Mouse (Mus musculus) layer of hippocampus, adult 11-12 months (tissue): ENCODE measurements at regions not wholly inside any gene's neighbourhood (a gene's known extent, or its start where the extent isn't known, plus 50 kb on each side); places are given as distances from the start of the nearest gene placed in this dataset.

Experiments used
- DNase-seq: peaks from one replicate; pipeline ENCODE4 v3.0.0; 2022; ENCODE audit warnings: low spot score

DNA sequence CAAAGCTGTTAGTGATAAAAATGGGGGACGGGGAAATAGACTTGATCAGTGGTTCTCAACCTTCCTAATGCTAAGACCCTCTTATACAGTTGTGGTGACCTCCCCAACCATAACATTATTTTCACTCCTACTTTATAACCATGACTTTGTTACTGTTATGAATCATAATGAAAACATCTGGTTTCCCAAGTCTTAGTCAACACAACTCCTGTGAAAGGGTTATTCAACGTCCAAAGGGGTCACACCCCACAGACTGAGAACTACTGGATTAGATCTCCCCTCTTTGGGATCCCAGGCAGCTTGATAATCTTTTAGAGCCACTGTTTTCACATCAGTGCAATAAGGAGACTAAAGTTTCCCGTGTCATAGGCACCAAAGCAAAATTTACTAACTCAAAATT lies 141.1 kb upstream of the Fndc3a start:
- no peak for DNase-seq

DNA sequence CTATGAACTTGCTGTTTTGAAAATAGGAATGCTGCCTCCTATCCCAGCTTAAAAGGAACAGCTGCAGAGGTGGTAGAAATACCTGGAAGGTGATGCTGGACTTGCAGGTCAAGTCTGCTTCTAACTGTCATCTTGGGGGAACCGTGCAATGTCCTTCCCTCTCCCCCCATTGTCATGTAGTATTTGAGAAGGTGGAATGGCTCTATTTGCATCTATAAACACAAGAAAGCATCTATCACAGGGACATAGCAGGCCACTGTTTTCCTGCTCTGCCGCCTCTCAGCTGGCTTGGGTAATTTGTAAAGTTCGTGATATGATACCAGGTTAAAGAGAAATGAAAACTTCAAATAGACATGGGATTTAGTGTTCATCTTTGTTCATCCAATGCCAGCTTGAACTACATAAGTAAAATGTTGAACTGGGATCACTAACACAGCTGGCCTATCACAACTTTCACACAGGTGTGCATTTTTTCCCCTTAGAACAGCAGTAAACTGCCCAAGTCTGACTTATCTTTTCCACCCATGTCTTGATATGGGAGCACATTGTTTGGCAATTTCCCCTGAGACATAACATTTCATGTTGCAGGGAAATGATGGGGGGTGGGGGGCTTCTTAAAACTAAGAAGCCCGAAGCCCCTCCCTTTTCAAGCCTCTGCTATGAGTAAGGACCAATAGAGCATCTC lies 138.6 kb upstream of the Fndc3a start:
- DNase-seq: no peak

DNA sequence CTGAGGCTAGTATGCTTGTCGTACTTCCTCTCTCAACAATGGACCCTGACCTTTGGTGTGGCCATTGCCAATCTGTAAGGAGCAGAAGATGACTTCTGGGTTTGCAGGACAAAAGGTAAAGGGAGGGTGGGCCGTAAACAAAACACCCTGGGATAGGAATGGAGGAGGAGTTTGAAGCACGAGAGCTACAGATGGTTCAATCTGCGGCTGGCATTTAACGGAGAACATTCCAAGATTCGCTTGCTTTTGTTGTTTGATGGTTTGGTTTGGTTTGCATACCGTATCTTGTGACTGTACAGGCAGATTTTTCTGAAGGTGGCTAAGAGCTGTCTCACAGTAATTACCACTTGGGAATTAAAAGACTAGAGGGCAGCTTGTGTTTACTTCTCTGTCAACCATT lies 137.7 kb upstream of the Fndc3a start:
- DNase-seq: no peak

DNA sequence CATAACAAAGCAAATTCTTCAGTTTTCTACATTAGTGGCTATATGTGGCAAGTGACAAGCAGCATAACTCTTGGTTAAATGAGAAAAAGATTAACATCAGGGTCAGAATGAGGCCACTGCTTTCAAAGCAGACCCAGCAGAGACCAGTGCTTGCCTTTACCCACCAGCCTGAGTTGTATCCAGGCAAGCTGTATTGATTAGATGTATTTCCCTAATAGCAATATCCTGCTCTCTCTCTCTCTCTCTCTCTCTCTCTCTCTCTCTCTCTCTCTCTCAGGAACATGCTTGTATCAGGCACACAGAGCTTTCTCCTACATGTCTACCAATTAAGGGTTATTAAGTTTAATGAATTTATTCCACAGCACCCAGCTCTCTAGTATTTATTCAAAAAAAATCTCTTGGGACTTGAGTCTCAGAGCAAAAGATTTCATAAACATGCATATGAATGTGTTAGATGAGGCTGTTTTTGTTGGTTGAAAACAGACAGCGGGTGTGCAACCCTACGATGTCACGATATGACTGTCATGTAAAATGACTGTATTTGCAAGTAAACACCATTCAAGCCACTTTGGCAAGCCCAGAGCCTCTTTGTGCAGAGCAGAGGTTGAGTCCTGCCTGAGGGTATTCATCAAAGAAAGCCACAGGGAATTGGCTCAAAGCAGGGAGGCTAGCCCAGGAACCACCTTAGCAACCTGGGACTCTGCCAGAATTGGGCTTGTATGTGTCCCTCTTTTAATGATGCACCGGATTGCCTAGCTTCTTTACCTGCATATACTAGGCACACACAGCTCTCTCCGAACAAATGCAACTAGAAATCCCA lies 136.0 kb upstream of the Fndc3a start:
- DNase-seq: no peak

DNA sequence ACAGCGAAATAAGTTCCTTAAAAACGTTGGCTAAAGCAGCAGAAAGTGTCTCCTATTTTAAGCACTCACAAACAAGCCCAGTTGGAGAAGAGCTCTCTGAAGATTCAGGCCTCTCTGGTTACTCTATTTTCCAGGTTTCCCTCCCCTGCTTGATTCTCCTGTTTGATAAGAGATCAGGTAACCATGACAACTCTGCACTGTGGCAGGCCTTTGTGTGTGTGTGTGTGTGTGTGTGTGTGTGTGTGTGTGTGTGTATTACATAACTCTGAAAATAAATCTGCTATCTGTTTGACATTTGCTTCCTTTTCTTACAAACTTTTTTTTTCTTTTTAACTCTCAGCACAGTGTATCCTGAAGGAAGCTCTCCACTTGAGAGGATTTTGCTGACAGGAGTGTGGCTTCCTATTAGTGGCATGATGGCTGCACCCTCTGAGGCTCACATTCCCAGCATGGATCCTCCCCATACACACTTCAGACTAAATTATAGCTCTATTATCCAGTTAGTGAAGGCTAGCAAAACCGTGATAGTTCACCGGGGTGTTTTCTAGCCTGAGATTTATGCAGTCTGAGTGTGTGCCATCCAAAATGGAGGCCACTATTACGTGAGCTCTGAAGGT lies 135.1 kb upstream of the Fndc3a start:
- peak; percentile 30 for DNase-seq

DNA sequence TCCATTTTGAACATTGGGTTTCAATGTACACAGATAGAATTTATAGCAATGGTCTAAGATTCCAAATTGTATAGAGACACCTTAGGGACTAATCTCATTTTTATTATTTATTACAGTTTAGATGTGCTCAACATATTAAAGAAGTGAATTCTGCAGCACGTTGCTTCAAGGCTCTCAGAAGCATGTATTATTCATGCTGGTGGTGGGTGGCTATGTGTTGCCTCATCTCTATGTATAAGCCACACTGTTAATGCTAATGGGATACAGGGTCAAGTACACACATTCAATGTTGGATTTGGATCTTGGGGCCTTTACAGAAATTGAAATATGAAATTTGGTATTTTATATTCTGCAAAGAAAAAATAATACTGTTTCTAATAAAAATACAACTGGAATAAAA lies 131.9 kb upstream of the Fndc3a start:
- no peak for DNase-seq

DNA sequence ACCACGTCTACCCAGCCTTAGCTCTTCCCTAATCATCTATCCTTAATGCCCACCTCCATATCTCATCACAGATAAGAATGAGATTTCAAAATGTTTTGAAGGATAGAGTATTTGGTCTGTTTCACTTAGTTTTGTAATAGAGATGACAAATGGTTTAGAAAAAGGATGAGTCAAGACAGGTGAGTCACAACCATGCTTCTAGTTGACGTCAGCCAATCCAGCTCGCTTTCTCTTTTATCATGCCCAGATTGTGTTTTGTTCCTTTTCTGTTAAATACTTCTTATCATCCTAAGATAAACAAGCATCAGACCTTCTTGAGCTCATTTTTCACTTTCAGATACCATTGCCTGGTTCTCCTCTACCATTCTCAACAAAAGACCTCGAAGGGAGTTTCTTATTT lies 125.4 kb upstream of the Fndc3a start:
- DNase-seq: no peak

DNA sequence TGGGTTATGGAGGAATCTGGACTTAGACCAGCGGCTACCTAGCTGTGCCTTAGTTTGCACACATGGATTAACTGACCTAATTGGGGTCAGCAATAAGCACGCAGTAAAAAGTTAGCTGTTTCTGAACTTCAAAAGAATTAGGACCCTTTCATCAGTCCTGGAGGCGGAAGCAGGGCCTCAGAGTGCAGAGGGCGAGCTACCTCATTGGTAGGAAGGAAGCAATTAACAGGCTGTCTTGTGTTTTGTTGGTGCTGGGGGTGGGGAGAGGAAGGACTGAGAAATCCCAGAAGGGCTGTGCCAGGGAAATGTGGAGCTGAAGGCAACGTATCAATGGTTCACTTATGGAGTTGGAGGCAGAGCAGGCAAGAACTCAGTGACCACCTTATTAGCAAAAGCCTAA lies 119.5 kb upstream of the Fndc3a start:
- DNase-seq: no peak

DNA sequence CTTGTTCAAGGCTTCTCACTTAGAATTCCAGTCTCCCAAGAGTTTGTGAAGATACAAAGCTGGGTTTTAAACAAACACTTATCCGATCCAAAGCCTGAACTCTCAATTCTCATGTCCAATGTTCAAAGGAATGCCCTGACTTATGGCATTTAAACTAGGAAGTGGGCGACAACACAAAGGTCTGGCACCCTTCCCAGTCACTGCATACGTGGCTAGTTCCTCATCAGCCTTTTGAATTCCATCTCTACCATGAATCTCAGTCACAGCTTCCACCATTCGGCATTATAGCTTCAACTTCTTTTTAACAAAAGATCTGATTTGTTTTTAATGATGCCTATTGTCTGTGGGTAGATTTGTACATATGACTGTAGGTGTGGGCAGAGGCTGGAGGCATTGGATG lies 115.7 kb upstream of the Fndc3a start:
- DNase-seq: no peak

DNA sequence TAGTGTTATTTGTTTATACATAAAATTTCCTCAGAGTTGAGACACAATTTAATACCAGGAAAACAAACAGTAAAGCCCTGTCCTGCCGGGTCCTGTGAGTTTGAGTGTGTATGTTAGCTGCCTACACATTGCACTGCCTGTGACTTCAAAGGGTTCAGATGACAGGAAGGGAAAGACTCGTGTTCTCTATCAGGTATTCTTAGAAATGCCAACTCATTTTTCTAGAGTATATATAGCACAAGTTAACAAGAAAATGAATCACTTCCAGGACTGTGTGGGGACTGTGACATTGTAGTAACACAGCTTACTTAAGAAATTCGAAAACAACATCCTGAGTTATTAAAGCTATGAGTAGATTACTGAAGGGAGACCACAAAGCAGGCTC lies 112.4 kb upstream of the Fndc3a start:
- DNase-seq: no peak

DNA sequence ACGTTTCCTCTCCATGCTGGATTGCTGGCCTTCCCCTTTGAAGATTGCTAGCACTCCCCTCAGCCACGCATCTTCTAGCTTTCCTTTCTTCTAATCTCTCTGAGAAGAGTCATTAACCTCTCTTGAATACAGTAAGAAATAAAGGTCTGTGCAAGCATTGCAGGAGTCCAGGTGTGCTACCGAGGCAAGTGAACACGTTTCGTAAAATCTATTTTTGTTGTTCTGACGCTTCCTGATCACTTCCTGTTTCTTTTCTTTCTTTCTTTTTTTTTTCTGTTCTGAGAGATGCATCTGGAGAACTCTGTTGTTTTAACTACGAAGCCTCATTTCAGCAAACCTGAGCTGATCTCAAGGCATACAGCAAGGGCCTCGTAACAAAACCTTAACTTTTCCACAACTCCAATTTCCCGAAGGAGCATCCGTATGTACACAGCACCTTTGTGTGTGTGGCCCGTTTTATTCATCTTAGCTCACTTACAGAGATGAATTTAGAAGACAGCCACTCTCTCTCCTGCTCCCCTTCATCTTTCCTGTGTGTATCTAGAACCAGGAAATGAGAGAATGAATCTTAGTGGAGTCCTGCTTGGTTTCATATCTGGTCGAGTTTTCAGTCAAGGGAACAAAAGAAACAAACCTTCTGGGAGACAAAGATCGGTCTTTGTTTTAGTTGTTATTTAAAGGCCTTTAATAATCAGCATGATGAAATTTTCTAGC lies 111.9 kb upstream of the Fndc3a start:
- DNase-seq: no peak

DNA sequence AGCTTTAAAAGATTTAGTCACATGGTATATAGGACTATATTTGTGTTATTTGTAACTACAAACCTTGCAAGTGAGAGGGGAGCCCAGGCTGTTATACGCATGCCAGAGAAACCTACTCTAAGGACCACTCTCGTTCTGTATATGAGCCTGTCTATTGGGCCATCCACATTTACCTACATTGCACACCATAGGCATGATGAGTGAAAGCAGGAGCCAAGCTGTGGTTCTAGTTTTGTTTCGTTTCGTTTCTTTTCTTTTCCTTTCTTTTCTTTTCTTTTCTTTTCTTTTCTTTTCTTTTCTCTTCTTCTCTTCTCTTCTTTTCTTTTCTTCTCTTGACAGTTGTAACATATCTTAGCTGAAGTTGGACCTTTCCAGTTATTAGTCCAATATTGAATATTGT lies 109.2 kb upstream of the Fndc3a start:
- no peak for DNase-seq

DNA sequence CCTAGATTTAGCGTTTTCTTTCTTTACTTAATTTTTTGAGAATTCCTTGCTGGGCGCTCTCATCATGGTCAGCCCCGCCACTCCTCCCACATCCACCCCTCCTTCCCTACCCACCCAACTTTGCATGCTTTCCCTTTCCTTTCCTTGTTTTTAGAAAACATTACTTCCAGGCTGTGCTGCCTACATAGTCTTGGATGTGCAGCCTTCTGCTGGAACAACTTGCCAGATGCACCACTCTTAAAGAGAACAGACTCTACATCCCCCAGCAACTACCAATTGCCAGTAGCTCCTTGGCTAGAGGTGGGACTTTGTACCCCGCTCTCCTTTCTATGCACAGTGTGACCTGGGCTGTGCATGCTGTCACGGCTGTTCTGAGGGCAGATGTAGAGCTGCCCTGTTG lies 108.0 kb upstream of the Fndc3a start:
- DNase-seq: no peak

DNA sequence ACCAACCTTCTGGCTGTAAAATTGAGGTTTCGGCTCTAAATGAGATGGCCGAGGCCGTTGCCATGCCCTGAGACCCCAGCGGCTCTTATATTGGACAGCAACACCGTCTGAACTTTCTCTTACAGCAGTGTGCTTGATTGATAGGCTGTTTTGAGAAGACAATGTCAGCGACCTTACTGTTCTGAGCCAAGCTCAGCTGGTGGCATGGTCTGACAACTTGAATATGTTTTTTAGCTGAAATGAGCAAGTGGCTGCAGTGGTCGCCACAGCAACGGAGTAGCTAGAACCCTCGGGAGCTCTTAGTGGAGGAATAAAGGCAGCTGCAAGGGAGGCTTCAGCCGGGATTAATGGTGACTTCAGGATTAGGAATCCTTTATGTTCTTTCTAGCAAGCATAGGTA lies 107.0 kb upstream of the Fndc3a start:
- DNase-seq: peak; percentile 7

DNA sequence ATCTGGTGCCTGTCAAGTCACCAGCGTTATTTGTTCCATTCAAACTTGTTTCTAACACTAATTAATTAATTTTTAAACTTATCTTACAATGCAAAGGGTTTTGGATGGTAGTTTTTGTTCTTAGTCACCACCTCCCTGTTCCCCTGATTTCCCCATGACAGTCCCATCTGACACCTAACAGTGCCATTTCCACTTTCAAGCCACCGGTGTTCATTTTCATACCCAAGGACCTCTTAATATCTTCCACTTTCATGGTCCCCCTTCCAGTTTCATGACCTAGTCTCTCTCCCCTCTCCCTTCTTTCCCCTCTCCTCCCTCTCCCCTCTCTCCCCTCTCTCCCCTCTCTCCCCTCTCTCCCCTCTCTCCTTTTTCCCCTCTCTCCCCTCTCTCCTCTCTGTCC lies 99.3 kb upstream of the Fndc3a start:
- no peak for DNase-seq

DNA sequence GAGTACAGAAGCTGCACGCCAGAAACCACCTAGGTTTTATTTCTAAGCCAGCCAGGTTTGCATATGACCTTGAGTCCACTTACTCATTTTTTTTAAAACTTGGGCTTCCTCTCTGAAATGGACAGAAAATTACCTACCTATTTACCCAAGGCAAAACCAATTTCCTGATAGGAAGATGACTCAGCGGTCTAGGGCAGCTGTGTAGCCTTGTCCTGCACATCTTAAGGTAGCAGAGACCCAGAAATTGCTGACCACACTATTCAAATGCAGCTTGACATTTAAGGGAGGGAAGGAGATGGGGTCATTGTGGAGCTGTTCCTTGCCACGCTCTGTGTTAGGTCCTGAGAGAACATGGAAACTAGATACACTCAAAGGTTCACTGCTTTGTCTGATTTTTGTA lies 98.1 kb upstream of the Fndc3a start:
- no peak for DNase-seq

DNA sequence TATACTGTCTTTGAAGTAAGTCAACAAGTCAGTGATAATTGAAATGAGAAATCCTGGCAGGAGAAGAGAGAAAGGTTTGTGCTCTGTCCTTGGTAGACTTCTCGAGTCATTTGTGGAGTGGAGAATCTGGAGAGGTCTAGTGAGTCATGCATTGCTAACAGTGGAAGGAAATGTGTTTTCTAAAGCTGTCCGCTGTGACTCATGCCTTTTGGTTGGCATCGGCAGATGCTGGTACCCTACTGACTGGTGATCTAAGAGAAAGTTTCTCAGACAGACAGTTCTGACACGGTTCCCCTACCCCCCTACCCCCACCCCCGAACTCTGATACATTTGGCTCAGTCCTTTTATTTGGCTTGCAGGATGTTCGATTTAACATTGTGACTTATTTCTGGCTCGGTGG lies 97.5 kb upstream of the Fndc3a start:
- no peak for DNase-seq

DNA sequence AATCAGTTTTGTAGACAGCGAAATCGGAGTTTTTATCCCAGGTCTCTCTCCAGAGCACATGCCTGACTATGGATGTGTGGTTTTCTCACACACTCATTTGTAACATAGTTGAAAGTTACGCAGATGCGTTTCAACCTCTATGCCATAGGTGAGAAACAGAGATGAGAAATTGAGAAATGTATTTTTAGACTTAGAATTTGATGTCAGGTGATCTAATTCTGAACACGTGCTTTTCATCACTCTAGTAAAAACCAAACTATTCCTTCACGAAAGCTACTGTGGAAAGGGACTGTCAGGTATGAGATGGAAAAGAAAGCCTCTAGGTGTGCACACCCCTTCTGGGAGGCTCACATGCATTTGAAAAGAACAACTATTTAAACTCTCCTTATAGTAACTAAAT lies 96.8 kb upstream of the Fndc3a start:
- no peak for DNase-seq

DNA sequence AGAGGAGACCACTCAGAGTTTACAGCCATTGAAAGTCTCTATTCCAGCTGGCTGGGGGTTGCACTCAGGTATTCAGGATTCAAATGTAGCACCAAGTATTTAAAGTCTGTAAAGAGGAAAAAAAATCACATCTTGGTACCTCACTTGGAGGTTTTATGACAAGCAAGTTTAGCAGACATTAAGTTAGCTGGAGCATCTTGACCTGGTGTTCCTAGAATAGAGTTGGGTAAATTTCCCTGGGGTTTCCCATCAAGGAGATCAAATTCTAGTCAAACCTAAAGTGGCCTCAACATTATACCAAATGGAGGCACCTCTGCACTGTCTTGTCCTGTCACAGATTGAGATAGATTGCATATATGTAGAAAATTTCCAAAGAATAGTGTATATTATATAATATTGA lies 93.8 kb upstream of the Fndc3a start:
- no peak for DNase-seq

DNA sequence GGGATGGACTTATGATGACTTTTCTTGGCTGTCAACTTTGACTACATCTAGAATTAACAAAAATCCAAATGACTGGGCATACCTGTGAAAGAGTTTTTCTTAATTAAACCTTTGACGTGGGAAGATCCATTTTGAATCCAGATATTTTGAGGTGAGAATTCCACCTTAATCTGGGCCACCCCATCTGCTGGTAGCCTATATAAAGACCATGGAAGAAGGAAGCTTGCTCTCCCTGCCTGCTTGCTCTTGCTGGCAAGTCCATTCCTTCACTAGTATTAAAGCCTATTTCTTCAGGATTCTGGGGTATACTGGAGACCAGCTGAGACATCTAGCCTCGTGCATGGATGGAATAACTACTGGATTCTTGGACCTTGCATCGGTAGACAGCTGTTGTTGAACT lies 80.9 kb upstream of the Fndc3a start:
- DNase-seq: no peak

DNA sequence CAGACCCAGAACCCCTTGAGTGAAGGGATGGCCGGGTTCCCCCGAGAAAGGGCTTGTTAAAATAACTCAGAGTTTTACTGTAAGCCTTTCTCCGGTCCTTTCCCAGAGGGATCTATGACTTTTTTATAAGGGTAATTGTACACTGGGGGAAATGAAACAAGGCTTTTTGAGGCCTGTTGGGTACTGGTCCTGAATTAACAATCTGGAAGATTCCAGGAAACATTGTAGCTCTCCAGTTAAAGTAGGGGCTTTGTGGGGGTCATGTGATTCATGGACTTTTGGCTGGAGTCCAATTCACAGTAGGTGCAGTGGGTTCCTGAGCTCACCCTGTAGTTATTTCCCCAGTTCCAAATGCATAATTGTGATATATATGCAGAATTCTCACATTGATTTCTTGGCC lies 77.1 kb upstream of the Fndc3a start:
- no peak for DNase-seq

DNA sequence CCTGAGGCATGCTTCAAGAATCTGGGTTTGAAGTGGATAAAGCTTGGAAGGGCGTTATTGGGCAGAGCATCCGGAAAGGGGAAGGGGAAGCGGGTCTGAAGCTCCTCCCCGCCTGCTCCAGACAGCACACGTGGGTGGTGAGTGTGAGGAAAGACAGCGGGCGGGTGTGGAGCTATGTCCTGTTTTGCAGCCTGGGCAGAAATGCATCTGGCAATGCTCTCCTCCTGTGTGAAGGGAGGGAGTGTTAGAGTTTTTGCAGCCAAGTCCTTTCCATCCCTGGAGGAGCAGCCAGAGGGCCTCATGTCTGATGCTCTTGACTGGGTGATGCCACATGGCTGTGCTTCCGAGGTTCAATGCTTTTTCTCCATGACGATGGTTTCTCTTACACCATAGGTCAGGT lies 73.4 kb upstream of the Fndc3a start:
- DNase-seq: no peak

DNA sequence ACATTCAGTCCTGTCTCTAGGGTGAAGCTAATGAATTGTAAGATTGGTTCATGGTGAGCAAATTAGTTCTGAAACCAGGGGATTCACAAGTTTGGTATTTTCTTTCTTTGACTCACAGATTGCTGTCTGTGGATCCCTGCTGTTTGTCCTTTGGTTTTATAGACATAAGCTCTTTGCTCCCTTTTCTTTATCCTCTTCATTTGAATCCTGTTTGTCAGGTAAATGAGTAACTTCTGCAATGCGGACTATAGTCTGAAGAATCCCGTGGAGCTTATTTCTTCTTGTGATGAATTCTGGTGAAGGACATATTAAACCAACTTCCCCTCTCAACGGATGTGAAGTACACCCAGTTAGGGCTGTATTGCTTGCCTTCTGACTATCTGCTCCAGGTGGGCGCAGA lies 69.6 kb upstream of the Fndc3a start:
- DNase-seq: no peak
